Mouse (Mus musculus): ENCODE results near the gene Mttp. TPM values are rescaled to one million over a fixed set of nuclear protein-coding genes. Genes with fewer than 3 reads are reported as not detected.

Gene Mttp
- polyA plus RNA-seq, 2 experiments, result 16.0 to 30.7 TPM

DNA sequence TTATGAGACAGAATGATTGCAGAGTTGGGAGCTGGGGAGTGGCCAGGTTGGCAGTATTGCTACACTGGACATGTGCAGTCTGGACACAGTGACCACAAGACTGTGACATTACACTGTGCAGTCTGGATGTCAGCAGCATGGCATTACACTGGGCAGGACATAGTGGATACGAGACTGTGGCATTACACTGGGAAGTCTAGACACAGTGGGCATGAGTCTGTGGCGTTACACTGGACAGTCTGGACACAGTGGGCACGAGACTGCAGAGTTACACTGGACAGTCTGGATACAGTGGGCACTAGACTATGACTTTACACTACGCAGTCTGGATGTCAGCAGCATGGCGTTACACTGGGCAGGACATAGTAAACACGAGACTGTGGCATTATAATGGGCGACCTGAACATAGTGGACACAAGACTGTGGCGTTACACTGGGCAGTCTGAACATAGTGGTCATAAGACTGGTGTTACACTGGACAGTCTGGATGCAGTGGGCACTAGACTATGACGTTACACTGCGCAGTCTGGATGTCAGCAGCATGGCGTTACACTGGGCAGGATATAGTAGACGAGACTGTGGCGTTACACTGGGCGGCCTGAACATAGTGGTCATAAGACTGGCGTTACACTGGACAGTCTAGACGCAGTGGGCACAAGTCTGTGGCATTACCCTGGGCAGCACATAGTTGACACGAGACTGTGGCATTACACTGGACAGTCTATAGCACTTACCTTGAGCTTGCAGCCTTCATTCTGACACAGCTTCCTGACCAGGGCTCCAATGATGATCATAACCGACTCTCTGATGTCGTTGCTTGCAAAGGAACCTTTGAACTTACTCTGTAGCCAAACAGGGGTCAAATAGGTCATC, 33.6 kb downstream of the Mttp start:
- no peak overlapping the region for H3K4me2 ChIP-seq (ENCODE audit: low read depth)
- H3K27ac ChIP-seq, result no peak overlapping the region
- H3K9ac ChIP-seq (replicated peaks), result no peak overlapping the region
- H3K4me3 ChIP-seq (ENCODE audit: insufficient read depth in 1 of 2, low read depth in 2 of 2, low read length in 2 of 2), result no peak overlapping the region
- no peaks in the 10 kb centered on the region for H3K27me3 ChIP-seq (ENCODE audit: control insufficient read depth, insufficient read depth, low read length)
- ATAC-seq (ENCODE audit: insufficient read depth), result peak; percentile 28
- 69% methylated on average over 19 of the region's 19 CpGs for WGBS (ENCODE audit: insufficient replicate concordance)
- H3K9me3 ChIP-seq (ENCODE audit: control insufficient read depth, low read length), result no peaks in the 10 kb centered on the region
- H3K36me3 ChIP-seq (replicated peaks; ENCODE audit: control insufficient read depth, insufficient read depth, low read depth), result no peaks in the 10 kb centered on the region
- no peaks in the 10 kb centered on the region for H3K4me1 ChIP-seq (replicated peaks; ENCODE audit: control insufficient read depth in 2 of 2, insufficient read depth in 2 of 2, low read length in 1 of 2)
- no peak for DNase-seq (ENCODE audit: low read depth in 3 of 3, low spot score in 3 of 3)
- no peak for TF ChIP-seq EP300 (IDR thresholded peaks at IDR 0.05; ENCODE audit: low read depth)
- no peak for TF ChIP-seq CTCF (IDR thresholded peaks at IDR 0.05; ENCODE audit: low read depth)

DNA sequence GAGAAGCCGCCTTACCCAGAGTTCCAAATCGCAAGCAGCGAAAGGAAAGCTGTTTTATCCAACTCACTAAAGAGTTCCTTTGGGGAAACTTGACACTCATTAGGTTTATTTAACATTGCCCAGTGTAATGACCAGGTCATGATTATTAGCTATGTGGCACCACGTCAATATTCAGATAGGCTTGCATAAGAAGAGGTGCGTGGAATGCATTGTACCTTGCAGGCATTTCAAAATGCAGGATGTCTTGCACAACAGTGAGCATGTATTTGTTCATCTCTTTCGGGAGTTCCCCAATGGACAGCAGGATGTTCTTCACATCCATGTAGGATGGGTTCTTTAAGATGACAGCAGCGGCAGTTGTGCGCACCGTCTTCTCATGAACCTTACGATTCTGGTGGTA, 37.9 kb downstream of the Mttp start:
- Histone ChIP-seq H3K9ac (replicated peaks) (no peak overlapping the region), H3K4me2 (ENCODE audit: low read depth) (no peak overlapping the region), H3K27me3 (ENCODE audit: control insufficient read depth, insufficient read depth, low read length) (no peaks in the 10 kb centered on the region), H3K27ac (no peak overlapping the region), H3K4me3 (ENCODE audit: insufficient read depth in 1 of 2, low read depth in 2 of 2, low read length in 2 of 2) (no peak overlapping the region), H3K9me3 (ENCODE audit: control insufficient read depth, low read length) (no peaks in the 10 kb centered on the region), H3K4me1 (replicated peaks; ENCODE audit: control insufficient read depth in 2 of 2, insufficient read depth in 2 of 2, low read length in 1 of 2) (no peaks in the 10 kb centered on the region), H3K36me3 (replicated peaks; ENCODE audit: control insufficient read depth, insufficient read depth, low read depth) (no peaks in the 10 kb centered on the region)
- no peak for TF ChIP-seq CTCF (IDR thresholded peaks at IDR 0.05; ENCODE audit: low read depth)
- no peak for TF ChIP-seq EP300 (IDR thresholded peaks at IDR 0.05; ENCODE audit: low read depth)
- ATAC-seq (ENCODE audit: insufficient read depth) (no peak; the same call in 1 of the 2 replicates), DNase-seq (ENCODE audit: low read depth in 3 of 3, low spot score in 3 of 3) (no peak)
- 86% methylated on average over 10 of the region's 10 CpGs for WGBS (ENCODE audit: insufficient replicate concordance)

DNA sequence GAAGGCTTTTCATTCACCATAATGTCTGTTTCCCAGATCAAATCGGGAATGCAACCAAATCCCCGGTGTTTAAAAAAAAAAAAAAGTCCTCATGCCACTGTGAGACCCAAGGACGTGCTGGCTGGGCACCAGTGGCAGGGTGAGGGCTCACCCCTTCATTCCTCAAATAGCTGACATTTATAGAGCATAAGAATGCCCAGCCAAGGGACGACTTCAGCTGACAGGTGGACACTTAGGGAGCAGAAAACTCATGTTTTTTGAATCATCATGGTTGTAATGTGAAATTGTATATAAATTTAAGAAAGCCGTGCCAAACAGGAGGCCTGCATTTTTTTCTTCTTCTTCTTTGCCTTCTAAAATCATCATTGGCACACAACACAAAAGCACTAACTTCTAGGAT, 39.7 kb downstream of the Mttp start:
- Histone ChIP-seq H3K36me3 (replicated peaks; ENCODE audit: control insufficient read depth, insufficient read depth, low read depth) (no peaks in the 10 kb centered on the region), H3K27me3 (ENCODE audit: control insufficient read depth, insufficient read depth, low read length) (no peaks in the 10 kb centered on the region), H3K4me3 (ENCODE audit: insufficient read depth in 1 of 2, low read depth in 2 of 2, low read length in 2 of 2) (no peak overlapping the region), H3K4me1 (replicated peaks; ENCODE audit: control insufficient read depth in 2 of 2, insufficient read depth in 2 of 2, low read length in 1 of 2) (no peaks in the 10 kb centered on the region), H3K9ac (replicated peaks) (no peak overlapping the region), H3K4me2 (ENCODE audit: low read depth) (no peak overlapping the region), H3K9me3 (ENCODE audit: control insufficient read depth, low read length) (no peaks in the 10 kb centered on the region), H3K27ac (no peak overlapping the region)
- no peak for TF ChIP-seq EP300 (IDR thresholded peaks at IDR 0.05; ENCODE audit: low read depth)
- no peak for TF ChIP-seq CTCF (IDR thresholded peaks at IDR 0.05; ENCODE audit: low read depth)
- ATAC-seq (ENCODE audit: insufficient read depth) (no peak), DNase-seq (ENCODE audit: low read depth in 3 of 3, low spot score in 3 of 3) (no peak)
- 63% methylated on average over 5 of the region's 5 CpGs for WGBS (ENCODE audit: insufficient replicate concordance)

DNA sequence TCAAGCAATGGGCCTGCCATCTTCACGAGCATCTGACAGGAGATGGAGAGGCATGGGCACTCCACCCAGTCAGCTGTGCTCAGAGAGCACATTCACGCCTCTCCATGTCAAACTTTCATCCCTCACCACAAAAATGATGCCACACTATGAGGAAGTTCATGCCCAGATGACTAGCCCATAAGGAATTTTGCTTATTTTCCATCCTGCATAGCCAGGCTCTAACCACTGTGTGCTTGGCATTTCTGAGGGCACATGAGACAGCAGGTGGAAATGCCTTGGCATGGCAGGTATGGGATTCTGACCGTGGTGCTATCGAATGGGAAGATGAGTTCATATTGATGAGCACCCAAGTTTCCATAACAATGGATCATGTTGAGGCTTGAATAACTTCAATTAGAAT, 41.1 kb downstream of the Mttp start:
- H3K36me3 ChIP-seq (replicated peaks; ENCODE audit: control insufficient read depth, insufficient read depth, low read depth), result no peaks in the 10 kb centered on the region
- no peak for DNase-seq (ENCODE audit: low read depth in 3 of 3, low spot score in 3 of 3)

GRCm38 (mm10) chr3:138101936-138102335, 42.8 kb downstream of the Mttp start:
- TF ChIP-seq EP300 (IDR thresholded peaks at IDR 0.05; ENCODE audit: low read depth) (no peak), CTCF (IDR thresholded peaks at IDR 0.05; ENCODE audit: low read depth) (no peak)
- Histone ChIP-seq H3K27ac (no peak overlapping the region), H3K27me3 (ENCODE audit: control insufficient read depth, insufficient read depth, low read length) (no peaks in the 10 kb centered on the region), H3K4me2 (ENCODE audit: low read depth) (no peak overlapping the region), H3K4me1 (replicated peaks; ENCODE audit: control insufficient read depth in 2 of 2, insufficient read depth in 2 of 2, low read length in 1 of 2) (no peaks in the 10 kb centered on the region), H3K36me3 (replicated peaks; ENCODE audit: control insufficient read depth, insufficient read depth, low read depth) (no peaks in the 10 kb centered on the region), H3K9ac (replicated peaks) (no peak overlapping the region), H3K4me3 (ENCODE audit: insufficient read depth in 1 of 2, low read depth in 2 of 2, low read length in 2 of 2) (no peak overlapping the region), H3K9me3 (ENCODE audit: control insufficient read depth, low read length) (no peaks in the 10 kb centered on the region)
- DNase-seq (ENCODE audit: low read depth in 3 of 3, low spot score in 3 of 3) (no peak), ATAC-seq (ENCODE audit: insufficient read depth) (no peak)
- 61% methylated on average over 4 of the region's 4 CpGs for WGBS (ENCODE audit: insufficient replicate concordance)

More for the DNA sequence above, 41.1 kb downstream of the Mttp start:
- Histone ChIP-seq H3K27me3 (ENCODE audit: control insufficient read depth, insufficient read depth, low read length) (no peaks in the 10 kb centered on the region), H3K27ac (no peak overlapping the region), H3K9ac (replicated peaks) (no peak overlapping the region), H3K4me2 (ENCODE audit: low read depth) (no peak overlapping the region), H3K9me3 (ENCODE audit: control insufficient read depth, low read length) (no peaks in the 10 kb centered on the region), H3K4me3 (ENCODE audit: insufficient read depth in 1 of 2, low read depth in 2 of 2, low read length in 2 of 2) (no peak overlapping the region), H3K4me1 (replicated peaks; ENCODE audit: control insufficient read depth in 2 of 2, insufficient read depth in 2 of 2, low read length in 1 of 2) (no peaks in the 10 kb centered on the region)
- 80% methylated on average over 4 of the region's 4 CpGs for WGBS (ENCODE audit: insufficient replicate concordance)
- TF ChIP-seq EP300 (IDR thresholded peaks at IDR 0.05; ENCODE audit: low read depth), result no peak
- TF ChIP-seq CTCF (IDR thresholded peaks at IDR 0.05; ENCODE audit: low read depth), result no peak
- no peak for ATAC-seq (ENCODE audit: insufficient read depth)
